Mouse (Mus musculus) hindbrain, embryonic 11.5 days (tissue): ENCODE results near the gene Carhsp1. TPM values are rescaled to one million over a fixed set of nuclear protein-coding genes. Genes with fewer than 3 reads are reported as not detected.
A peak's percentile ranks its signal among the peaks of the same experiment; 100 is the strongest.

Experiments
- ATAC-seq: fragments of 200-750 bp; cut with Nextera tagmentation; 2 replicates; pipeline ENCODE4 v1.8.0; 2017; ENCODE audit warnings: mild to moderate bottlenecking, moderate TSS enrichment, moderate library complexity; ENCODE audit not compliant: low FRiP score
- DNase-seq: peaks from one replicate; pipeline ENCODE4 v3.0.0-alpha.2; 2015; ENCODE audit warnings: low spot score
- H3K27ac ChIP-seq: fragments of 300-500 bp; sonication (generic); 2 replicates; pipeline ENCODE4 v1.5.1; 2014; ENCODE audit warnings: mild to moderate bottlenecking, low read depth, low read length
- H3K27me3 ChIP-seq: fragments of 300-500 bp; sonication (generic); 2 replicates; pipeline ENCODE4 v1.6.1; 2014; ENCODE audit warnings: mild to moderate bottlenecking, low read length, moderate library complexity, mixed read lengths; ENCODE audit not compliant: control insufficient read depth, insufficient read depth
- H3K36me3 ChIP-seq: fragments of 300-500 bp; sonication (generic); 2 replicates; pipeline ENCODE4 v1.6.1; 2014; ENCODE audit warnings: mild to moderate bottlenecking, low read length, moderate library complexity, mixed read lengths; ENCODE audit not compliant: control insufficient read depth, insufficient read depth
- H3K4me1 ChIP-seq: fragments of 300-500 bp; sonication (generic); replicated peaks from 2 replicates; pipeline ENCODE4 v1.6.1; 2014; ENCODE audit warnings: low read length, mixed read lengths; ENCODE audit not compliant: control insufficient read depth, insufficient read depth
- H3K4me2 ChIP-seq: fragments of 300-500 bp; sonication (generic); replicated peaks from 2 replicates; pipeline ENCODE4 v1.6.1; 2014; ENCODE audit warnings: mild to moderate bottlenecking, low read depth, low read length
- H3K4me3 ChIP-seq: fragments of 300-500 bp; sonication (generic); 2 replicates; pipeline ENCODE4 v1.5.1; 2014; ENCODE audit warnings: low read depth, low read length
- H3K9ac ChIP-seq: fragments of 300-500 bp; sonication (generic); 2 replicates; pipeline ENCODE4 v1.6.1; 2014; ENCODE audit warnings: low read depth, low read length
- H3K9me3 ChIP-seq: fragments of 300-500 bp; sonication (generic); 2 replicates; pipeline ENCODE4 v1.6.1; 2016; ENCODE audit warnings: low read length; ENCODE audit not compliant: control insufficient read depth
- WGBS: fragments of 180-500 bp; shearing (Covaris S2); extraction: QIAGEN DNeasy Blood & Tissue Kit; methylation state at CpG from one replicate; pipeline ENCODE4 v1.1.7; 2014; 5-methylcytosine and 5-hydroxymethylcytosine counted together
- polyA plus RNA-seq: library from polyadenylated mRNA; unstranded; fragments of >200 nt; fragmentation: Nextera tagmentation; extraction: Ambion mirVana; gene quantifications from 2 replicates; pipeline ENCODE4 v1.2.1, GENCODE M21; 2014

The Carhsp1 gene
- polyA plus RNA-seq, 1 experiment from 2014 or later, result 78.1 TPM

GRCm38 (mm10) chr16:8691206-8691605 is 19.3 kb upstream of the Carhsp1 start:
- H3K36me3 ChIP-seq, result peaks cover 14% of the 10 kb centered on the region; the same call in 1 of the 2 replicates
- H3K4me2 ChIP-seq, result no peak overlapping the region
- H3K9ac ChIP-seq, result no peak overlapping the region
- ATAC-seq, result no peak
- no peaks in the 10 kb centered on the region for H3K4me1 ChIP-seq
- no peak overlapping the region for H3K27ac ChIP-seq
- no peak for DNase-seq
- 94% methylated on average over 7 of the region's 7 CpGs for WGBS
- no peaks in the 10 kb centered on the region for H3K9me3 ChIP-seq
- H3K4me3 ChIP-seq, result no peak overlapping the region
- H3K27me3 ChIP-seq, result no peaks in the 10 kb centered on the region

- no peak for ATAC-seq
- no peak overlapping the region for H3K9ac ChIP-seq
- H3K4me1 ChIP-seq, result no peaks in the 10 kb centered on the region
- no peak overlapping the region for H3K27ac ChIP-seq
- WGBS, result 93% methylated on average over 11 of the region's 11 CpGs
- H3K27me3 ChIP-seq, result no peaks in the 10 kb centered on the region
- H3K36me3 ChIP-seq, result peaks cover 12% of the 10 kb centered on the region; the same call in 1 of the 2 replicates
- no peak overlapping the region for H3K4me2 ChIP-seq
- no peaks in the 10 kb centered on the region for H3K9me3 ChIP-seq
- H3K4me3 ChIP-seq, result no peak overlapping the region
- no peak for DNase-seq
These were observed 18.2 kb upstream of the Carhsp1 start for GRCm38 (mm10) chr16:8689979-8690656.

GRCm38 (mm10) chr16:8687559-8688112 is 15.7 kb upstream of the Carhsp1 start:
- Histone ChIP-seq H3K9me3 (no peaks in the 10 kb centered on the region), H3K4me1 (no peaks in the 10 kb centered on the region), H3K4me3 (no peak overlapping the region), H3K36me3 (peaks cover 9% of the 10 kb centered on the region; the same call in 1 of the 2 replicates), H3K27me3 (no peaks in the 10 kb centered on the region), H3K9ac (no peak overlapping the region), H3K27ac (no peak overlapping the region), H3K4me2 (no peak overlapping the region)
- DNase-seq, result no peak
- no peak for ATAC-seq

GRCm38 (mm10) chr16:8686871-8687535 is 15.0 kb upstream of the Carhsp1 start:
- H3K9me3 ChIP-seq, result no peaks in the 10 kb centered on the region
- no peak overlapping the region for H3K4me2 ChIP-seq
- ATAC-seq (peak; percentile 32; the same call in 1 of the 2 replicates), DNase-seq (no peak)
- no peak overlapping the region for H3K27ac ChIP-seq
- no peaks in the 10 kb centered on the region for H3K27me3 ChIP-seq
- no peak overlapping the region for H3K4me3 ChIP-seq
- H3K4me1 ChIP-seq, result no peaks in the 10 kb centered on the region
- no peak overlapping the region for H3K9ac ChIP-seq
- H3K36me3 ChIP-seq, result peaks cover 6% of the 10 kb centered on the region; the same call in 1 of the 2 replicates
- 84% methylated on average over 11 of the region's 11 CpGs for WGBS

GRCm38 (mm10) chr16:8686121-8686870 is 14.3 kb upstream of the Carhsp1 start:
- H3K4me3 ChIP-seq, result no peak overlapping the region
- ATAC-seq, result peak; percentile 58
- H3K36me3 ChIP-seq, result 0 out of 2 replicates have a peak, but pooled peaks cover 3% of the 10 kb centered on the region
- H3K4me2 ChIP-seq, result no peak overlapping the region
- H3K27ac ChIP-seq, result no peak overlapping the region
- 64% methylated on average over 7 of the region's 7 CpGs for WGBS
- no peaks in the 10 kb centered on the region for H3K4me1 ChIP-seq
- no peak overlapping the region for H3K9ac ChIP-seq
- peak; percentile 81 for DNase-seq
- H3K27me3 ChIP-seq, result no peaks in the 10 kb centered on the region
- H3K9me3 ChIP-seq, result no peaks in the 10 kb centered on the region

GRCm38 (mm10) chr16:8685087-8685486 is 13.1 kb upstream of the Carhsp1 start:
- Histone ChIP-seq H3K27me3 (no peaks in the 10 kb centered on the region), H3K4me2 (no peak overlapping the region), H3K36me3 (0 out of 2 replicates have a peak, but pooled peaks cover 3% of the 10 kb centered on the region), H3K27ac (no peak overlapping the region), H3K9ac (no peak overlapping the region), H3K4me1 (no peaks in the 10 kb centered on the region), H3K9me3 (no peaks in the 10 kb centered on the region), H3K4me3 (no peak overlapping the region)
- ATAC-seq, result no peak
- DNase-seq, result no peak
- 76% methylated on average over 4 of the region's 4 CpGs for WGBS

GRCm38 (mm10) chr16:8680470-8680869 is 8.5 kb upstream of the Carhsp1 start, which contains the start of gene Gm5767:
Gene Gm5767 (plus strand): TSS chr16:8680770.
- no peaks in the 10 kb centered on the region for H3K36me3 ChIP-seq
- H3K9ac ChIP-seq, result no peak within 1 kb of the TSS
- ATAC-seq, result no peak
- H3K4me1 ChIP-seq, result no peaks in the 10 kb centered on the region
- no peak within 1 kb of the TSS for H3K4me3 ChIP-seq
- no peak within 1 kb of the TSS for H3K4me2 ChIP-seq
- no peaks in the 10 kb centered on the region for H3K27me3 ChIP-seq
- 81% methylated on average over 5 of the region's 5 CpGs for WGBS
- H3K27ac ChIP-seq, result no peak within 1 kb of the TSS
- DNase-seq, result no peak
- H3K9me3 ChIP-seq, result no peaks in the 10 kb centered on the region

- Histone ChIP-seq H3K4me3 (no peak overlapping the region), H3K4me2 (no peak overlapping the region), H3K9me3 (no peaks in the 10 kb centered on the region), H3K27me3 (no peaks in the 10 kb centered on the region), H3K9ac (no peak overlapping the region), H3K27ac (no peak overlapping the region), H3K36me3 (no peaks in the 10 kb centered on the region), H3K4me1 (no peaks in the 10 kb centered on the region)
- 98% methylated on average over 3 of the region's 3 CpGs for WGBS
- ATAC-seq, result no peak
- DNase-seq, result no peak
These were observed 7.8 kb upstream of the Carhsp1 start for GRCm38 (mm10) chr16:8679780-8680179.
